Mouse (Mus musculus) layer of hippocampus, postnatal 10 days (tissue): Measurements from ENCODE around the gene Vps11. TPM values are rescaled to one million over a fixed set of nuclear protein-coding genes. Genes with fewer than 3 reads are reported as not detected.
"Not testable (repeated sequence)": the region's sequence is repeated elsewhere in the genome, so short reads cannot be mapped to it uniquely, and the experiment has no call there.

Experiments used
- DNase-seq, 2 experiments: peaks; one replicate each; pipeline ENCODE4 v3.0.0; 2021; ENCODE audit warnings: low spot score in 2 of 2
- total RNA-seq, 2 experiments: library from RNA; stranded (reverse); gene quantifications; 2 replicates each; pipeline ENCODE4 v1.2.3; 2021

The Vps11 gene
- total RNA-seq, 2 experiments from 2014 or later: 39.6 to 44.2 TPM

- DNase-seq: not testable (repeated sequence)
These were observed 15.9 kb upstream of the Vps11 start for GRCm38 (mm10) chr9:44377335-44377734.

GRCm38 (mm10) chr9:44376141-44376540 lies 14.7 kb upstream of the Vps11 start:
- DNase-seq: no peak

- DNase-seq: no peak
These were observed 11.9 kb upstream of the Vps11 start for GRCm38 (mm10) chr9:44373386-44373785.

GRCm38 (mm10) chr9:44364480-44364879 lies 3.0 kb upstream of the Vps11 start:
- no peak for DNase-seq

GRCm38 (mm10) chr9:44361931-44362330 lies 461 bp upstream of the Vps11 start:
- DNase-seq: not testable (repeated sequence)

GRCm38 (mm10) chr9:44357207-44357606 lies 4.3 kb downstream of the Vps11 start:
- DNase-seq: no peak

- no peak for DNase-seq
These were observed 8.3 kb downstream of the Vps11 start for GRCm38 (mm10) chr9:44353142-44353541.

- DNase-seq: no peak
These were observed 9.1 kb downstream of the Vps11 start for GRCm38 (mm10) chr9:44352337-44352736.

GRCm38 (mm10) chr9:44351396-44351795 lies 10.1 kb downstream of the Vps11 start:
- DNase-seq: no peak

GRCm38 (mm10) chr9:44348546-44348945 lies 12.9 kb downstream of the Vps11 start:
- no peak for DNase-seq

GRCm38 (mm10) chr9:44347621-44348020 lies 13.8 kb downstream of the Vps11 start:
- DNase-seq: no peak

GRCm38 (mm10) chr9:44347166-44347565 lies 14.3 kb downstream of the Vps11 start:
- no peak for DNase-seq

- no peak for DNase-seq
These were observed 15.7 kb downstream of the Vps11 start for GRCm38 (mm10) chr9:44345570-44346433.

GRCm38 (mm10) chr9:44343781-44344421 lies 17.6 kb downstream of the Vps11 start, which contains the start of gene Hmbs:
Hmbs (minus strand) TSS chr9:44344228.
- peak; percentile 83 to 87 for DNase-seq

- DNase-seq: no peak
These were observed 18.2 kb downstream of the Vps11 start for GRCm38 (mm10) chr9:44343290-44343689.

GRCm38 (mm10) chr9:44342605-44343004 lies 18.9 kb downstream of the Vps11 start:
- DNase-seq: no peak

GRCm38 (mm10) chr9:44342173-44342572 lies 19.3 kb downstream of the Vps11 start:
- DNase-seq: no peak

GRCm38 (mm10) chr9:44341487-44341886 lies 20.0 kb downstream of the Vps11 start:
- no peak for DNase-seq

- DNase-seq: no peak
These were observed 22.9 kb downstream of the Vps11 start for GRCm38 (mm10) chr9:44338574-44338973.

GRCm38 (mm10) chr9:44337436-44338169 lies 23.9 kb downstream of the Vps11 start:
- no peak for DNase-seq

- DNase-seq: no peak
These were observed 24.5 kb downstream of the Vps11 start for GRCm38 (mm10) chr9:44336964-44337363.

GRCm38 (mm10) chr9:44336513-44336912 lies 25.0 kb downstream of the Vps11 start:
- DNase-seq: not testable (repeated sequence)
